Mouse (Mus musculus): ENCODE measurements around the gene BC028528. TPM values are rescaled to one million over a fixed set of nuclear protein-coding genes. Genes with fewer than 3 reads are reported as not detected.
A peak's percentile ranks its signal among the peaks of the same experiment; 100 is the strongest.
"Not testable (repeated sequence)": the region's sequence is repeated elsewhere in the genome, so short reads cannot be mapped to it uniquely, and the experiment has no call there.

BC028528 gene
- 1 to 10 TPM; 8.1 to 9.1 TPM for total RNA-seq (2021)

DNA sequence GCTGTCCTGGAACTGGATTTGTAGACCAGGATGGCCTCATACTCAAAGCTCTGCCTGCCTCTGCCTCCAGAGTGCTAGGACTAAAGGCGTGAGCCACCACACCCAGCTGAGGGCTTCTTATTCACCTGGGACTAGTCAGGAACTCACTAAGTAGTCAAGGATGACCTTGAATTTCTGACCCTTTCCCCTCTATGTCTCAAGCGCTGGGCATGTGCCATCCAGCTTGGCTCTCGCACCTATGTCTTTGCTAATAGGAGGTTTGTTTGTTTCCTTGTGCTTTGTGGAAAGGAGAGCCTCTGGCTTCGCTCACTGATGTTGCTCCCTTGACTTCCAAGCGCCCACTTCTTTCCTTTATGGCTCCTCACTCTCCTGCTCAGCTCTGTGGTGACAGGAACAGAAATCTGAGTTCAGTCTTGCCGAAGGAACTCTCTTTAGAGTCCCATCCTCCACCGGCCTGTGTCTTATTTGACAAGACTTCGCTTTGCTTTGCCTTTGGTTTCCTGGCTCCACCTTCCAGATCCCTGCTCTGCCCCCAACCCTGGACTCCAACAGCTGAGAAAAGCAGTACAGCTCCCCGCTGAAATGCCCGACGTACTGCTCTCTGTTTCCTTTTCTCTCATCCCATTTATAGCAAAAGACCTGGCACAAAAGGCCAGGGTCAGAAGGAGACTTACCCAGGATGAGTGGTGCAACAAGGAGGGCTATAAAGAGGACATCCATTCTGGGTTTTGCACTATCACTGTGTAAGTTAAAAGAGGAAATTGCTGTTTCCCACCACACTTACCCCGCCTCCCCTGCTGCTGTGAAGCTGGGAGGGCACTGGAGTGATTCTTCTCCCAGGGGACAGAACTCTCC lies at the start of gene BC028528:
Gene BC028528, minus strand, starts transcription at position 795 of the 855 bp plus-strand sequence.
- intact Hi-C loops (cut with DNase I) = no loop called here
- DNase-seq (ENCODE audit: extremely low spot score in 1 of 2, low spot score in 2 of 2) = peak in 1 of 2 experiments; percentile 81

GRCm38 (mm10) chr3:95938835-95939234 lies 47.0 kb upstream of the BC028528 start:
- intact Hi-C loops (cut with DNase I) = no loop called here
- DNase-seq (ENCODE audit: extremely low spot score in 1 of 2, low spot score in 2 of 2) = no peak

DNA sequence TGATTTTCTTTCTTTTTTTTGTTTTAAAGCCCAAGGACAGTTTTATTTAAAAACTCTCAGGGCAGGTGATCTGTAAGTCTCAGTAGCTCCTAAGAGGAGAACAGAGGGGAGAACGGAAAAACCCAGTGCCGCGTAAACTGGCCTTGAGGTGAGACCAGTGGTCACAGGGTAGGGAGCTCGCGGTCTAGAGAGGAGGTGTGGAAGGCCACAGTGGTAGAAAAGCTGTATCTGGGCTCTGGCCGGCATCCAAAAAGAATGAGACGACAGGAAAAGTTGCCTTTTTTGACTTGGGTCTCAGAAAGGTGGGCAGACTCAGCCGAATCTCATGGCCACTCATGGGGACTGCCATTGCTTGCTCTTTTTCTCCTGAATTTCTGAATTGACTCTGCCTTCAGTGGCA lies 46.4 kb upstream of the BC028528 start:
- intact Hi-C loops (cut with DNase I) = no loop called here
- no peak for DNase-seq (ENCODE audit: extremely low spot score in 1 of 2, low spot score in 2 of 2)

- intact Hi-C loops (cut with DNase I) = no loop called here
These were observed 42.6 kb upstream of the BC028528 start for GRCm38 (mm10) chr3:95934448-95934847.

DNA sequence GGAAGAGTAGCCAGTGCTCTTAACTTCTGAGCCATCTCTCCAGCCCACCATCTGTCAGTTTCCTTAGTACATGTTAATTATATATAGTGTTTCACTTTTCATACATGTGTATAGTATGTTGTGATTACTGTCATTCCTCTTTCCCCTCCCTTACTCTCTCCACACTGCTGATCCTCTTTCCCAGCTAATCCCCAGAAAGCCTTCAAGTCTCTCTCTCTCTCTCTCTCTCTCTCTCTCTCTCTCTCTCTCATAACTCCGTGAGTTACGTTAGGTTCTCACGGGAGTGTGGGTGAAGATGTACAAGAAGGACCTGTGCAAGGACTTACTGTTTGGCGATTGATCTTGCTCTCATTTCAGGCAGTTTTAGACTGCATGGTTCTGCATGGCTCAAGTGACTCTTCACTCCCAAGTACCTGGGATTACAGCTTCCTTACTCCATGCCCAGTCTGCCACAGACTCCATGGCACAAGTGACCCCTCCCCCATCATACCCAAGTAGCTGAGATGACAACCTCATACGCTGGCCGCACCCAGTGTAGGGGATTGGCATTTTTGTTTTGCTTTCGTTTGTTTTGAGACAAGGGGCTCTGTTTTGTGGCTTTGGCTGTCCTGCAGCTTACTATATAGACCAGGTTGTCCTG lies 41.4 kb upstream of the BC028528 start:
- DNase-seq (ENCODE audit: extremely low spot score in 1 of 2, low spot score in 2 of 2) = no peak
- intact Hi-C loops (cut with DNase I) = no loop called here

More at GRCm38 (mm10) chr3:95934448-95934847, 42.6 kb upstream of the BC028528 start:
- DNase-seq (ENCODE audit: extremely low spot score in 1 of 2, low spot score in 2 of 2) = no peak

DNA sequence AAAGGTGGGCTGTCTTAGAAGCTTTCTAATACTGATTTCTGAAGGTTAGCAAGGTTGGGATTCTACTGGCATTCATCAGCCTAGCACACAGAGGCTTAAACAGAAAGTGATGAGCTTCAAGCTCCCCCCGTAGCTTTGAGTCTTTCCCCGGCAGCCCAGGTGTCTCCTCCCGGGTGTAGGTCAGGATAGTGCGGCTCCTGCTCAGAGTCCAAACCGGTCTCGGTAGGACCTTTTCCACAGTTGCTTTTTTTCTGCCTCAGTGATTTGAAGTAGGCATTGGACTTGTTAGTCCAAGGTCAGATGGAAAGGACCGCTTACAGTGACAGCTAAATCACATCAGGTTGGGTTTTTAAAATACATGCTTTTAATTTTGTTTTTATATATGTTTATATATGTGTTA lies 40.8 kb upstream of the BC028528 start:
- no peak for DNase-seq (ENCODE audit: extremely low spot score in 1 of 2, low spot score in 2 of 2)
- intact Hi-C loops (cut with DNase I) = no loop called here

DNA sequence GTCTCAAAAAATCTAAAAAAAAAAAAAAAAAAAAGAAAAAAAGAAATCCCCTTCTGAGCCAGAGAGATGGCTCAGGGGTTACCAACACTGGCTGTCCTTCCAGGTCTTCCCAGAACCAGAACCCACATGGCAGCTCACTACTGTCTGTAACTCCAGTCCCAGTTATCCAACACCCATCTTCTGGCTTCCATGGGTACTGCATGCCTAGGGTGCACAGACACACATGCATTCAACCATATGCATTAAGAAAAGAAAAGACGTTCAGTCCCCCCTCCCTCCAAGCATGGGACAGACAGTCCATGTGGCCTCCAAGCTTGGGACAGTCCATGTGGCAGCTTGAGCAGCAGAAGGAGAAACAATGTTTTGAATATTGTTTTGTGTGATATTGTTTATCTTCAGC lies 40.4 kb upstream of the BC028528 start:
- intact Hi-C loops (cut with DNase I) = no loop called here

GRCm38 (mm10) chr3:95931471-95931870 lies 39.7 kb upstream of the BC028528 start:
- DNase-seq (ENCODE audit: extremely low spot score in 1 of 2, low spot score in 2 of 2) = no peak
- intact Hi-C loops (cut with DNase I) = no loop called here

More for the DNA sequence above, 40.4 kb upstream of the BC028528 start:
- no peak for DNase-seq (ENCODE audit: extremely low spot score in 1 of 2, low spot score in 2 of 2)

GRCm38 (mm10) chr3:95930471-95930789 lies 38.6 kb upstream of the BC028528 start:
- no peak for DNase-seq (ENCODE audit: extremely low spot score in 1 of 2, low spot score in 2 of 2)
- intact Hi-C loops (cut with DNase I) = no loop called here

DNA sequence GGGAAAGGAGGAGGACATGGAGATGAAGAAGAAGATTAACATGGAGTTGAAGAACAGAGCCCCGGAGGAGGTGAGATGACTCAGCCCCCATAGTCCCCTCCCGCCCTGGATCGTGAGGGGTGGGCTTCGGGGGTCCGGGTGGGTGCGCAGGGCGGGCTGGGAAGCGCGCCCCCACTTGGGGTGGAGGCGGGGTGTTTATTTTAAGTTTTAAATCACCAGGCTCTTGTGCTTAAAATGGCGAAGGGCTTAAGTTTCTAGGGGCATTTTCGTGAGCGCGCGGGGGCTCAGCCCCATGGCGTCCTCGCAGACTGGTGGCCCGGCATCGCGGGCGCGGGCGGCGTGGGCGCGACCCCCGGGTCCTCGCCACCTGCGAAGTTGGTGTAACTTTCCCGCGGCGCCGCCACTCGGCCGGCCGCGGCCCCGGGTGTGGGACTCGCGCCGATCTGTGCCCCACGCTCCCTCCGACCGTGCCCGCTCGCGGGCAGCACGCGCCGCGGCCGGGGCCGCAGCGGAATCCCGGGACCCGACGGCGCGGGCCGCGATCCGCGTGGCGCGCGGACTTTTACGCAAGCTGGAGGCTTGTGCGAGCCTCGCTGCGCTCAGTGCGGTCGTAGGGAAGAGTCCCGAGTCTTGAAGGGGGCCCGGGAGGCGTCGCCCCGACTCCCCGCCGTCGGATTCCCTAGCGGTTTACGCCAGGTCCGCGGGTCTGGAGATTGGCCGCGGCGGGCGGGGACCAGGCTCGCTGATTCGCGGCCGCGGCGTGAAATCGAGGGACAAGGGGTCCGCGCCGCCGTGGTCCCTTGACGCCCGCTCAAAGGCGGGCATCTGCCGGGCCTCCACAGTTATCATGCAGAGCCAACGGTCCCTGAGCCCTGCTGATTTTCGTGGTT lies 38.0 kb upstream of the BC028528 start:
- intact Hi-C loops (cut with DNase I) = no loop called here
- DNase-seq (ENCODE audit: extremely low spot score in 1 of 2, low spot score in 2 of 2) = peak in 1 of 2 experiments; percentile 81

- intact Hi-C loops (cut with DNase I) = no loop called here
- DNase-seq (ENCODE audit: extremely low spot score in 1 of 2, low spot score in 2 of 2) = peak; percentile 97
These were observed 37.1 kb upstream of the BC028528 start, which contains the start of gene Anp32e for GRCm38 (mm10) chr3:95928658-95929503. Gene Anp32e, plus strand, starts transcription at chr3:95929246.

DNA sequence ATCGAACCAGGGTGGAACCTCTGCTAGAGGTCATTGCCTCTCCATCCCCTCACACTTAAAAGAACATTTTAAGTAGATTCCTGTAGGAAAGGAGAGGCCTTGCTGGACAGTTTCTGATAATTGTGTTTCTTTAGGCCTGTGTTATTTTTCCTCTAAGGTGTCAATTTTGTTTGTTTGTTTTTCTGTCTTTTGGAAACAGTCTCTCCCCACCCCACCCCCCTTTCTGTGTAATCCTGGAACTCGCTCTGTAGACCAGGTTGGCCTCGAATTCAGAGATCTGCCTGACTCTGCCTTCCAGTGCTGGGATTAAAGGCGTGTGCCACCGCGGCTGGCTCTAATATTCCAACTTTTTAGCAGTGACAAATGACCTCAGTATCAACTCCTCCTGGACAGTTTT lies 36.5 kb upstream of the BC028528 start:
- intact Hi-C loops (cut with DNase I) = no loop called here
- DNase-seq (ENCODE audit: extremely low spot score in 1 of 2, low spot score in 2 of 2) = no peak

- no peak for DNase-seq (ENCODE audit: extremely low spot score in 1 of 2, low spot score in 2 of 2)
- intact Hi-C loops (cut with DNase I) = no loop called here
These were observed 33.3 kb upstream of the BC028528 start for GRCm38 (mm10) chr3:95925087-95925486.

- no peak for DNase-seq (ENCODE audit: extremely low spot score in 1 of 2, low spot score in 2 of 2)
- intact Hi-C loops (cut with DNase I) = no loop called here
These were observed 32.4 kb upstream of the BC028528 start for GRCm38 (mm10) chr3:95924185-95924584.

GRCm38 (mm10) chr3:95923429-95923828 lies 31.6 kb upstream of the BC028528 start:
- intact Hi-C loops (cut with DNase I); DNase-seq (ENCODE audit: extremely low spot score in 1 of 2, low spot score in 2 of 2): not testable (repeated sequence)

- DNase-seq (ENCODE audit: extremely low spot score in 1 of 2, low spot score in 2 of 2); intact Hi-C loops (cut with DNase I): not testable (repeated sequence)
These were observed 28.7 kb upstream of the BC028528 start for GRCm38 (mm10) chr3:95920532-95920931.

- DNase-seq (ENCODE audit: extremely low spot score in 1 of 2, low spot score in 2 of 2) = no peak
- intact Hi-C loops (cut with DNase I) = no loop called here
These were observed 25.0 kb upstream of the BC028528 start for GRCm38 (mm10) chr3:95916760-95917159.

DNA sequence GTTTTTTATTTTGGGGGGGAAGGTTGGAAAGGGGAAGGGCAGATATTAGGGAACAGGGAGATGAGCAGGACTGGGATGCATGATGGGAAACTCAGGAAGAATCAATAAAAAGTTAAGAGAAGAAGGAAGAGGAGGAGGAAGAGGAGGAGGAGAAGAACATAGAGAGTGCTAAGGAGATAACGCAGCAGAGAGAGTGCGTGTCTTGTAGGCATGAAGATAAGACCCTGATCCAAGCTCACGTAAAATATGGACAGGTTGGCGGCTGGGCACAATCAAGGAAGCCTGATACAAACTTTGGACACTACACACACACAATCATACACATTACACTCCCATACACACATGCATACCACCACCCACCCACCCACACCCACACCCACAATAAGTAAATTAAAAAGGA lies 22.9 kb upstream of the BC028528 start:
- intact Hi-C loops (cut with DNase I) = no loop called here
- DNase-seq (ENCODE audit: extremely low spot score in 1 of 2, low spot score in 2 of 2) = no peak

Data from left cerebral cortex, postnatal 10 days (tissue).